Mouse (Mus musculus) MEL (cell line): Measurements from ENCODE around the gene Hic1. TPM values are rescaled to one million over a fixed set of nuclear protein-coding genes. Genes with fewer than 3 reads are reported as not detected.

Experiments
- DNase-seq: peaks from one replicate; pipeline ENCODE4 v3.0.0; 2011; ENCODE audit warnings: low read depth, low spot score
- H3K27ac ChIP-seq: 2 replicates; pipeline ENCODE4 v1.5.1; 2012; ENCODE audit warnings: low read depth, mild to moderate bottlenecking, control low read depth, low read length, moderate library complexity; ENCODE audit not compliant: control insufficient read depth
- H3K27me3 ChIP-seq, 2 experiments: fragments of 150-350 bp in 1 of 2; sonication (generic) in 1 of 2; 2 replicates each; pipeline ENCODE4 v1.6.1; 2012; ENCODE audit warnings: low read length in 2 of 2, mild to moderate bottlenecking in 2 of 2, improper control_type of control experiment in 1 of 2, moderate library complexity in 1 of 2; ENCODE audit not compliant: insufficient read depth in 2 of 2, control insufficient read depth in 1 of 2
- H3K36me3 ChIP-seq, 2 experiments: 2 replicates each; pipeline ENCODE4 v1.6.1; 2012 to 2014; ENCODE audit warnings: low read length in 2 of 2, improper control_type of control experiment in 1 of 2, inconsistent platforms in 1 of 2, mild to moderate bottlenecking in 1 of 2; ENCODE audit not compliant: insufficient read depth in 2 of 2, control insufficient read depth in 1 of 2
- H3K4me1 ChIP-seq, 2 experiments: fragments of 150-350 bp in 1 of 2; sonication (generic) in 1 of 2; 2 replicates each; pipeline ENCODE4 v1.6.1; 2012; ENCODE audit warnings: low read length in 2 of 2, improper control_type of control experiment in 1 of 2, mild to moderate bottlenecking in 1 of 2; ENCODE audit not compliant: insufficient read depth in 2 of 2, control insufficient read depth in 1 of 2
- H3K4me3 ChIP-seq, 2 experiments: fragments of 150-350 bp in 1 of 2; sonication (generic) in 1 of 2; 2 replicates each; pipeline ENCODE4 v1.5.1; 2012; ENCODE audit warnings: low read depth in 2 of 2, low read length in 2 of 2, mild to moderate bottlenecking in 2 of 2, moderate library complexity in 2 of 2, control low read depth in 1 of 2, improper control_type of control experiment in 1 of 2; ENCODE audit not compliant: control insufficient read depth in 1 of 2, insufficient read depth in 1 of 2
- H3K79me2 ChIP-seq: 2 replicates; pipeline ENCODE4 v1.6.1; 2012; ENCODE audit warnings: mild to moderate bottlenecking, low read length, moderate library complexity; ENCODE audit not compliant: control insufficient read depth, poor library complexity, insufficient read depth
- H3K9ac ChIP-seq: 2 replicates; pipeline ENCODE4 v1.6.1; 2012; ENCODE audit warnings: low read depth, mild to moderate bottlenecking, control low read depth, low read length, moderate library complexity; ENCODE audit not compliant: control insufficient read depth, poor library complexity, severe bottlenecking
- H3K9me3 ChIP-seq: fragments of 150-350 bp; sonication (generic); replicated peaks from 2 replicates; pipeline ENCODE4 v1.6.1; 2012; ENCODE audit warnings: mild to moderate bottlenecking, low read length, improper control_type of control experiment, moderate library complexity; ENCODE audit not compliant: insufficient read depth
- CHD1 ChIP-seq: IDR thresholded peaks from 2 replicates; pipeline ENCODE4 v1.6.1; 2012; ENCODE audit warnings: low read depth, mild to moderate bottlenecking, inconsistent platforms, low read length, improper control_type of control experiment
- CHD2 ChIP-seq: IDR thresholded peaks from 2 replicates; pipeline ENCODE4 v1.6.1; 2011; ENCODE audit warnings: low read length, improper control_type of control experiment
- CTCF ChIP-seq, 3 experiments: IDR thresholded peaks in 2 of 3; conservative IDR thresholded peaks in 1 of 3; 2 replicates each; pipeline ENCODE4 v1.5.1; 2011 to 2012; ENCODE audit warnings: low read length in 3 of 3, low read depth in 2 of 3, mild to moderate bottlenecking in 2 of 3, improper control_type of control experiment in 1 of 3, inconsistent platforms in 1 of 3, mixed read lengths in 1 of 3, moderate library complexity in 1 of 3; ENCODE audit not compliant: control insufficient read depth in 1 of 3, insufficient read depth in 1 of 3, poor library complexity in 1 of 3, severe bottlenecking in 1 of 3
- E2F4 ChIP-seq: IDR thresholded peaks from 2 replicates; pipeline ENCODE4 v1.6.1; 2011; ENCODE audit warnings: low read depth, low read length, improper control_type of control experiment, borderline replicate concordance
- ELF1 ChIP-seq: IDR thresholded peaks from 2 replicates; pipeline ENCODE4 v1.6.1; 2014; ENCODE audit warnings: low read depth, mild to moderate bottlenecking, inconsistent platforms, low read length, improper control_type of control experiment, moderate library complexity
- EP300 ChIP-seq, 2 experiments: IDR thresholded peaks; 2 replicates each; pipeline ENCODE4 v1.6.1; 2011; ENCODE audit warnings: improper control_type of control experiment in 2 of 2, low read length in 2 of 2, low read depth in 1 of 2, mild to moderate bottlenecking in 1 of 2
- HCFC1 ChIP-seq: IDR thresholded peaks from 2 replicates; pipeline ENCODE4 v1.6.1; 2012; ENCODE audit warnings: low read depth, mild to moderate bottlenecking, inconsistent platforms, low read length, improper control_type of control experiment, moderate library complexity
- JUND ChIP-seq: IDR thresholded peaks from 2 replicates; pipeline ENCODE4 v1.6.1; 2011; ENCODE audit warnings: low read depth, mild to moderate bottlenecking, improper control_type of control experiment, low read length
- KAT2A ChIP-seq: conservative IDR thresholded peaks from 2 replicates; pipeline ENCODE4 v1.6.1; 2012; ENCODE audit warnings: low read depth, low read length, improper control_type of control experiment, inconsistent platforms
- MAFK ChIP-seq: IDR thresholded peaks from 2 replicates; pipeline ENCODE4 v1.6.1; 2011; ENCODE audit warnings: low read depth, mild to moderate bottlenecking, low read length, improper control_type of control experiment, borderline replicate concordance
- MEF2A ChIP-seq: IDR thresholded peaks from 2 replicates; pipeline ENCODE4 v1.6.1; 2014; ENCODE audit warnings: low read depth, mild to moderate bottlenecking, inconsistent platforms, low read length, improper control_type of control experiment; ENCODE audit not compliant: poor library complexity, insufficient replicate concordance, severe bottlenecking; ENCODE audit errors: extremely low read depth
- MYC ChIP-seq: IDR thresholded peaks from 2 replicates; pipeline ENCODE4 v1.6.1; 2011; ENCODE audit warnings: low read depth, mild to moderate bottlenecking, low read length, improper control_type of control experiment, moderate library complexity
- NELFE ChIP-seq: IDR thresholded peaks from 2 replicates; pipeline ENCODE4 v1.6.1; 2011; ENCODE audit warnings: low read depth, low read length, improper control_type of control experiment
- NRF1 ChIP-seq: IDR thresholded peaks from 2 replicates; pipeline ENCODE4 v1.6.1; 2014; ENCODE audit warnings: low read depth, mild to moderate bottlenecking, inconsistent platforms, low read length, improper control_type of control experiment, moderate library complexity; ENCODE audit not compliant: poor library complexity, insufficient read depth, severe bottlenecking
- POLR2A ChIP-seq, 2 experiments: IDR thresholded peaks; 2 replicates each; pipeline ENCODE4 v1.6.1; 2011 to 2012; ENCODE audit warnings: low read length in 2 of 2, mild to moderate bottlenecking in 2 of 2, control low read depth in 1 of 2, improper control_type of control experiment in 1 of 2, low read depth in 1 of 2, moderate library complexity in 1 of 2; ENCODE audit not compliant: control insufficient read depth in 1 of 2, insufficient read depth in 1 of 2, poor library complexity in 1 of 2
- POLR2AphosphoS2 ChIP-seq: IDR thresholded peaks from 2 replicates; pipeline ENCODE4 v1.6.1; 2011; ENCODE audit warnings: low read length, improper control_type of control experiment
- POLR2AphosphoS5 ChIP-seq: IDR thresholded peaks from 2 replicates; pipeline ENCODE4 v1.6.1; 2012; ENCODE audit warnings: low read depth, borderline replicate concordance, mild to moderate bottlenecking, inconsistent platforms, low read length, moderate library complexity, mixed read lengths
- RCOR1 ChIP-seq: IDR thresholded peaks from 2 replicates; pipeline ENCODE4 v1.6.1; 2012; ENCODE audit warnings: low read depth, mild to moderate bottlenecking, inconsistent platforms, low read length, improper control_type of control experiment
- SIN3A ChIP-seq: IDR thresholded peaks from 2 replicates; pipeline ENCODE4 v1.6.1; 2012; ENCODE audit warnings: low read length, improper control_type of control experiment, inconsistent platforms
- TAL1 ChIP-seq: IDR thresholded peaks from 2 replicates; pipeline ENCODE4 v1.6.1; 2012; ENCODE audit warnings: mild to moderate bottlenecking, inconsistent platforms, low read length, moderate library complexity, mixed read lengths
- ZNF384 ChIP-seq: IDR thresholded peaks from 2 replicates; pipeline ENCODE4 v1.6.1; 2012; ENCODE audit warnings: low read depth, mild to moderate bottlenecking, inconsistent platforms, low read length, improper control_type of control experiment
- polyA plus RNA-seq, 2 experiments: library from polyadenylated mRNA; stranded (reverse) in 1 of 2; unstranded in 1 of 2; fragments of >175 nt in 1 of 2; fragments of >200 nt in 1 of 2; gene quantifications; 2 replicates each; pipeline versions ENCODE4 v1.2.1 to v1.2.4; 2012; ENCODE audit warnings: low replicate concordance in 2 of 2, low read depth in 1 of 2; ENCODE audit not compliant: insufficient read length in 2 of 2, insufficient read depth in 1 of 2, missing spikeins in 1 of 2
- total RNA-seq: library from RNA; depleted of rRNA; stranded (reverse); fragments of 300-350 nt; gene quantifications from 2 replicates; pipeline ENCODE4 v1.2.3, GENCODE M21; 2012

Gene Hic1
- total and polyA plus RNA-seq, 3 experiments, result 18.2 to 18.8 TPM; not detected in 1

DNA sequence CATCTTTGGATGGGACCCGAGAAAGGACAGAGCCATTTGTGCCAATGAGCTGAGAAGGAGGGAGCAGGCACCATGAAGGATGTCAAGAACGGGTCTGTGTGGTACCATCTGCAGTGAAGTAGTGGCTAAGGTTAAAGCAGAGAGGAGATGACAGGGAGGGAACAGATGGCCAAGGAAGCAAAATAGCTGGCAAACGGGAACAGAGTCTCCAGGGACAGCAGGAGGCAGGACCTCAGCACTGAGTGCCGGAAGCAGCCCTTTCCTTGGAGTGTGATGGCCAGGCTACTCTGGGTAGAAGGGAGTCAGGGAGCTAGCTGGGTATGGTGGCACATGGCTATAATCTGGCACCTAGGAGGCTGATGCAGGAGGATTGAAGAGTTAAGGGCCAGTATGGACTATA, 29.5 kb upstream of the Hic1 start:
- Histone ChIP-seq H3K9ac (no peak overlapping the region), H3K27ac (no peak overlapping the region), H3K4me1 (peaks cover 2 to 15% of the 10 kb centered on the region in 2 experiments; a peak in 3 of 4 replicates), H3K27me3 (peaks cover 2 to 14% of the 10 kb centered on the region in 2 experiments; a peak in 2 of 4 replicates), H3K4me3 (no peak overlapping the region), H3K79me2 (no peaks in the 10 kb centered on the region), H3K36me3 (no peaks in the 10 kb centered on the region), H3K9me3 (no peaks in the 10 kb centered on the region)
- TF ChIP-seq CTCF (IDR thresholded peaks at IDR 0.05 in 2 of 3, conservative IDR thresholded peaks at IDR 0.05 in 1 of 3; ENCODE audit: control insufficient read depth in 1 of 3, insufficient read depth in 1 of 3, low read depth in 2 of 3, low read length in 3 of 3, poor library complexity in 1 of 3, severe bottlenecking in 1 of 3), result no peak
- no peak for TF ChIP-seq CHD1
- DNase-seq, result no peak

DNA sequence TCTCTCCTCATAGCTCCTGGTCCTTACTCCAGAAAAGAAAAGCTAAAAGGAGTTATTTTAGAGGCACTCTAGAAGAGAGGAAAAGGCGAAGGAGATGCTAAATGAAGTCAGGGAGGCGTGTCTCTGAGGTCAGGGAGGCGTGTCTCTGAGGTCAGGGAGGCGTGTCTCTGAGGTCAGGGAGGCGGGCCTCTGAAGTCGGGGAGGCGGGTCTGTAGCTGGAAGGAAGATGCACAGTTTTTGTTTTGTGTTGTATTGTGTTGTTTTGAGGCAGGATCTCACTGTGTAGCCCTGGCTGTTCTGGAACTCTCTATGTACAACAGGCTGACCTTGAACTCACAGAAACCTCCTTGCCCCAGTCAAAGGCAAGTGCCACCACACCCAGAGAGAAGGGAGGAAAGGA, 28.6 kb upstream of the Hic1 start:
- Histone ChIP-seq H3K9me3 (no peaks in the 10 kb centered on the region), H3K27ac (no peak overlapping the region), H3K27me3 (peaks cover 2 to 15% of the 10 kb centered on the region in 2 experiments; a peak in 2 of 4 replicates), H3K79me2 (no peaks in the 10 kb centered on the region), H3K4me1 (peaks cover 2 to 15% of the 10 kb centered on the region in 2 experiments; a peak in 3 of 4 replicates), H3K36me3 (no peaks in the 10 kb centered on the region), H3K4me3 (no peak overlapping the region), H3K9ac (no peak overlapping the region)
- TF ChIP-seq ELF1 (0 out of 2 replicates have a peak, but pooled peaks have one; percentile 6), SIN3A (peak; percentile 27; the same call in 1 of the 2 replicates), POLR2A (IDR thresholded peaks at IDR 0.05; ENCODE audit: control insufficient read depth in 1 of 2, insufficient read depth in 1 of 2, low read depth in 1 of 2, low read length in 2 of 2, poor library complexity in 1 of 2) (no peak)
- DNase-seq, result peak; percentile 66

DNA sequence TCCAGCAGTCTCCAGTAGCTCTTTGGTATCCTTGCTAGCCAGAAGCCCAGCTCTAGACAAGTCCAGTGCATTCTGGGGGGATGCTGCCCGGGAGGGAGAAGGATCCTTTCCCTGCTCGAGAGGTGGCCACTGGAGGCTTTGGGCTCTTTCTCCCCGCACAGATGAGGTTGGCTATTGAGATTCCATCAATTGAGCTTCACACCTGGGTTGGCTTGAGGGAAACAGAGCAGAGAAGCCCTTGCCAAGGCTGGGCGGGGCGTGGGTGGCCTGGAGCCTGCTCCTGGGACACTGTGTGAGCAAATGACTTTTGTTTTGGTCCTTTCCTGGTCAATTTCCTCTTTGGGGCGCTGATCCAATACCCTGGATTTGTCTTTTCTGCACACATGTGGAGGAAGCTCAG, 26.8 kb upstream of the Hic1 start:
- peaks cover 0 to 2% of the 10 kb centered on the region in 2 experiments; a peak in 1 of 4 replicates for H3K36me3 ChIP-seq
- no peak overlapping the region for H3K9ac ChIP-seq
- no peak for TF ChIP-seq MYC
- TF ChIP-seq HCFC1, result no peak
- TF ChIP-seq MAFK, result no peak
- TF ChIP-seq ZNF384, result no peak
- TF ChIP-seq CHD2, result no peak
- no peak for TF ChIP-seq JUND
- no peak for TF ChIP-seq ELF1
- no peak for TF ChIP-seq POLR2A (IDR thresholded peaks at IDR 0.05; ENCODE audit: control insufficient read depth in 1 of 2, insufficient read depth in 1 of 2, low read depth in 1 of 2, low read length in 2 of 2, poor library complexity in 1 of 2)
- TF ChIP-seq CHD1, result no peak
- no peak for TF ChIP-seq KAT2A
- no peak for TF ChIP-seq TAL1
- no peak for TF ChIP-seq E2F4
- TF ChIP-seq EP300 (IDR thresholded peaks at IDR 0.05; ENCODE audit: low read depth in 1 of 2, low read length in 2 of 2), result no peak
- TF ChIP-seq NELFE, result no peak
- no peak for TF ChIP-seq MEF2A
- no peak for TF ChIP-seq RCOR1
- no peak for TF ChIP-seq POLR2AphosphoS5
- TF ChIP-seq CTCF (IDR thresholded peaks at IDR 0.05 in 2 of 3, conservative IDR thresholded peaks at IDR 0.05 in 1 of 3; ENCODE audit: control insufficient read depth in 1 of 3, insufficient read depth in 1 of 3, low read depth in 2 of 3, low read length in 3 of 3, poor library complexity in 1 of 3, severe bottlenecking in 1 of 3), result no peak
- no peak for TF ChIP-seq NRF1
- no peak for TF ChIP-seq POLR2AphosphoS2
- no peaks in the 10 kb centered on the region for H3K79me2 ChIP-seq
- no peak for DNase-seq
- peaks cover 2 to 15% of the 10 kb centered on the region in 2 experiments; a peak in 3 of 4 replicates for H3K4me1 ChIP-seq
- H3K27me3 ChIP-seq, result peaks cover 2 to 15% of the 10 kb centered on the region in 2 experiments; a peak in 2 of 4 replicates
- H3K27ac ChIP-seq, result no peak overlapping the region
- no peak overlapping the region for H3K4me3 ChIP-seq
- H3K9me3 ChIP-seq, result no peaks in the 10 kb centered on the region
